Mouse (Mus musculus) embryo, embryonic 10 days (tissue): ENCODE results near the gene Slc34a3.

Experiments used
- DNase-seq: peaks from one replicate; pipeline ENCODE4 v3.0.0-alpha.2; 2015; ENCODE audit warnings: low spot score

Slc34a3 gene

DNA sequence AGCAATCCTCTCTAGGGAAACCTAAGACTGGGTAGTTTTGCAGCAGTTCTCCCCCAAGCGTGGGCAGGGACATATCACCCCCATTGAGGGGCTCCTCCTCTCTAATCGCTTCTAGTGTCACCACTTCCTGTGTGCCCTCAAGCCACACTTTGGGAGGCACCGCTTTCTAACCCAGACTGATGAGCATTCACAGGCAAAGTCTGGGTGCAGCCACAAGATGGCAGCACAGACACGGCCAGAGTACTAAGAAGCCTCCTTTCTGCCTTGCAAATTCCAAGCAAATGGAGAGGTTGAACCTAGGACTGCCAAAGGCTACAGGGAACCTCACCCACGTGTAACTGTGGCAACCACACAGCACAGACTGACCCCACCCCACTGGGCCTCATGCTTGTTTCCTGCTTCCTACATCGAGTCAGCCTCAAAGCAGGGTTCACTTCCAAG lies 40.8 kb downstream of the Slc34a3 start:
- peak; percentile 94 for DNase-seq

DNA sequence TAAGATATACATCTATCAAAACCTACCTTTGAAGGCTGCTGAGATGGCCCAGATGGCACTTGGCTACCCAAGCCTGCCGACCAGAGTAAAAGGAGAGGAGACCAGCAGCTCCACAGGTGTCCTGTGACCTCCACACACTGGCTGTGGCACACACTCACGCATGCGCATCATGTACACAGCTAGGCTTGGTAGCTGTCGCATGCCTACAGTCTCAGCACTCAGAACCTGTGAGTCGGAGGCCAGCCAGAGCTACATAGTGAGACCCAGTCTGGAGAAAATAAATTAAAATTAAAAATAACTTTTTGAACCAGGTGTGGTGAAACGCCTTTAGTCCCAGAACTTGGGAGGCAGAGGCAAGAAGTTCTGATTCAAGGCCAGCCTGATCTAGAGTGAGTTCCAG lies 46.3 kb downstream of the Slc34a3 start:
- DNase-seq: no peak

DNA sequence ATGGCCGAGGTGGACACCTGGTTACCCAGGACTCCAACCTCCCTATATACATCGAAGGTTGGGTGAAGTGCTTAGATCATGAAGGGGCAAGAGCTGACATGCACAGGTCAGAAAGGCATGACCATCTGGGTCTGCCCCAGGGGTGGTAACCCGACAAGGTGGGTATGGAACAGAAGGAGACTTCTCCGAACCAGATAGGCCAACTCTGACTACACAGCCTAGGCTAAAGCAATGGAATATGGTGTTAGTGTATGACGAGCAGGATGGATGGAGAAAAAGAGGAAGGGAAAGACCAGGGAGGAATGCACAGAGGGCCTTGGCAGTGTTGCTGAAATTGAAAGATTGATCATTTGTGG lies 47.6 kb downstream of the Slc34a3 start:
- DNase-seq: no peak

DNA sequence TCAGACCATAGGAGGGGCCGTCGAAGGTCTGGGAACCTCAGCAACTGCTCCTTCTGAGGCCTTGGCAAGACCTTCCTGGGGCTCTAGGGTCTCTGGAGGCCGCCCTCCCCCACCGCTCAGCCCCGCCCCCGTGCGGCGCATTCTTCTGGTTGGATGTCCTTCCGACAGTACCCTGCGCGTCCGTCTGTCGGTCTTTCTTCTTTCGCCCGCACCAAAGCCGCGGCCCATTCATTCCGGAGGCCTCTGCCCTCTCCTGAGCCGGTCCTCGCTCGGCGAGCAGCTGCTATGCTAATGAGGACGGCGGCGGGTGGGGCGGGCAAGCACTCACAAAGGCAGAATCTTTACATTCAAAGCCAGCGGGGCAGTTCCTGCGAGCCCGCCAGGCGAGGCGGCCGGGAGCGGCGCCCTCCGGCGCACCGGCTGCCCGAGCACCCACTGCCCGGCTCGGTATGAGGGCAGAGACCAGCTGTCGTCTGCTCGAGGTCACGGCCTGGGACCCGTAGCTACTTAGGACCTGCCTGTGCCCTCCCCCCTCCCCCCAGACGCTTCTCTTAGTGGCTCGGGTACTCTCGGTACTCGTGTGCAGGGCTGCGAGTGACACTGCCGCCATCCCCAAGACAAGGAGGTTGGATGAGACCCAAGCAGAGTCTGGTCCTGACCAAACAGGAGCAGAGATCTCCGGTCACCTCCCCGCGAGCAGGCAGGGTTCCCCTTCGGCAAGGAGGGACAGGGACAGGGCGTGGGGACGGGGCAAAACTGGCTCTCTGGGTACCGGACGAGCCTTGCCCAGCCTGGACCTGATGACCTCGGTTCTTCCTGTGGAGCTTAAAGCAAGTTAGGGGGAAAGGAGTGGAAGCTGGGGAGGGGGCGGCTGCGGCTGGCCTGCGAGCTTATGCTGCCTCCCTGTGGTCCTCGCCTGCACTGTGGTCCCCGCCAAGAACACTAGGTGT lies 48.3 kb downstream of the Slc34a3 start:
- peak; percentile 90 for DNase-seq

DNA sequence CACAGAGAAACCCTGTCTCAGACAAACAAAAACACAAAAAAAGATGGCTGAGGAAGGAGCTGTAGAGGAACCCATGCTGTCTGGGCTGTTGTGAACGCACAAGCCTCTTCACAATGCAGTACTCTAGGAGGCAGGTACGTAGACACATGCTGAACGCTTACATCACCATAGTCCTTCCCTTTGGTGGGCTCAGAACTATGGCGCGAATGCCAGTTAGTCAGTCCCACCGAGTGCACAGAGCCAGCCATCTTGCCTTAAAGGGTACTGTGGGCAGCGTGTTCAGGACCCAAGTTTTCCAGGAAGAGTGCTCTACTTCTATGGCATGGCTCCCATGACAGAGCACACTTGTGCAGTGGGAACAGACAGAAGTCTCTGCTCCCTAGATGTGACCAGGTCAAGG lies 49.7 kb downstream of the Slc34a3 start:
- no peak for DNase-seq

DNA sequence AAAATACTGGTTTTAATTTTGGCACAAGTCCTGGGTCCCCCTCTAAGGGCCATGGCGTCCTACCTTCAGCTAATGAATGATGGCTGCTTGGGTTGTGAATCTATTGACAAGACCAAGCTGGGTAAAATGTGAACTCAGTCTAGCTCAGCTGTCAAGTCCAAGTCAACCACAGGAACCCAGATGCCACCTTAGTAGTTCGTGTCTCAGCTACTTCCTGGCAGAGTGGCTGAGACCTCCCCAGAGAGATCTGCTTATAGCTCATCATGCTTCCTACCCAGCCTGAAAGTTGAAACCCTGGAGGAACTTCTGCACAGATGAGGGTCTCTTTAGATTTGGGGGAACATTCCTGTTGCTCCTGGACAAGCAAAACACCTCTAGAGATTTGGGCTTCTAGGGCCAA lies 50.8 kb downstream of the Slc34a3 start:
- no peak for DNase-seq

DNA sequence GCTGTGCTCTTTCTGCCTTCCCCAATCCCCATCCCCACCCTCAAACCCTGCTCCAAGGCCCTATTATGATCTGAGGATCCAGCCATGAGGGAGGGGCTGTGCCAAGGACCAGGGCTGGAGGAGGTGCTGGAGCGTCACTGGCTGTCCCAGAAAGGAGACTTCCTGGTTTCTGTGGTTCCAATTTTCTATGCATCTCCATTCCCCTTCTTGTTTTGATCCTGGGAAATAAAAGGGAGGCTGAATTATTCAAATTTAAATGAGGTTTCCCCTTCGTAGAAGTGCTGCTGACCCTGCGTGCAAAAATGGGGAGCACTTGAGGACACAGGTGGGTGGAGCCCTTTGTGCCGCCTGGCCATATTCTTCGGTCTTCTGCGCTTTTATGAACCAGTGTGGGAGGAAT lies 51.5 kb downstream of the Slc34a3 start:
- DNase-seq: peak; percentile 32

DNA sequence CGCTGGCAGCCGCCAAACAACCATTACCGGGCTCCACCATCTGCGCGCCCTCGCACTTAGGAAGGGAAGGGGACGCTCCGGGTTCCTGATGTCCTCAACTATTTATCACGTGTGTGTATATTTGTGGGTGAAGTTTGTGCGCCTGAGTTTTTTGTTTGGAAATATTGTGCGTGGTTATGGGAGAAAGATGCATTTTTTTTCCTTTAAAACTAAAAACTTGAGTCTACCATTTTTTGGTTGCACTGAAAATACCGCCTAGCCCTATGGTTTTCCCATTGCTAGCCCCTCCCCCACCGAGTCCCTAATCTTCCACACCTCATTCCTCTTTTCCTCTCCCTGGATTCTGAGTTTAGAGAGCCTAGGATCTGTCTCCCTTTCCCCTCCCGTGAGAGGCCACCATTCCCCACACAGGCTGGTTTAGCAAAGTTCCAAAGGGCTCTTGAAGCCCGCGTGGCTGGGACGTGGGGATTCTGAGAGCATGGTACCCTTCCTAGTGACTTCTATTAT lies 52.2 kb downstream of the Slc34a3 start:
- DNase-seq: peak; percentile 48

DNA sequence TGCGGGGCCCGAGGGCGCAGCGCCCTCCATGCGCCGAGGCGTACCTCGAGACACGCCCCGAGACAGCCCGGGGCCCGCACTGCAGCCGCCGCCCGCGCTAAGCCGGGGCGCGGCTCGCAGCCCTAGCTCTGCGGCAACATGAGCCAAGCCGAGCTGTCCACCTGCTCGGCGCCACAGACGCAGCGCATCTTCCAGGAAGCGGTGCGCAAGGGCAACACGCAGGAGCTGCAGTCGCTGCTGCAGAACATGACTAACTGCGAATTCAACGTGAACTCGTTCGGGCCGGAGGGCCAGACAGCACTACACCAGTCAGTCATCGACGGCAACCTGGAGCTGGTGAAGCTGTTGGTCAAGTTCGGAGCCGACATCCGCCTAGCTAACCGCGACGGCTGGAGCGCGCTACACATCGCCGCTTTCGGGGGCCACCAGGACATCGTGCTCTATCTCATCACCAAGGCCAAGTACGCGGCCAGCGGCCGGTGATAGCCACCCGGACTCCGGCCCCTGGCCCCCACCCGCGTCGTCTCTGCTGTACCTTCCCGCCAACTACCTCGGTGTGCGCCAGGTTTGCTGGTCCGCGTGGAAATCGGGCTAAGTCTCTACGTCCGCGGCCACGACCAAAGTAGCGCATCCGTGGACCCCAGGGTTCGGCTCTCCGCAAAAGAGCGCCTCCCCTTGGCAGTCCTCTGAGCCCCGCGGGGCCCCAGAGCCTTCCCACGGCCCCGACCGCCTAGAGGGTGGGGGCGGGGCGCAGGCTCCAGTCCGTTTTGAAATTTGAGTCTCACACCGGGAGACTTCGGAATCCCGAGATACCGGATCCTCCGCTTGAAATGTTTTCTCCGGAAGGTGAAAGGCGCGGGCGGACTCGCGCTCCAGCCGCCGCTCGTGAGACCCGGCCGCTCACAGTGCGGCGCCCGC lies 52.9 kb downstream of the Slc34a3 start:
- peak; percentile 74 for DNase-seq

DNA sequence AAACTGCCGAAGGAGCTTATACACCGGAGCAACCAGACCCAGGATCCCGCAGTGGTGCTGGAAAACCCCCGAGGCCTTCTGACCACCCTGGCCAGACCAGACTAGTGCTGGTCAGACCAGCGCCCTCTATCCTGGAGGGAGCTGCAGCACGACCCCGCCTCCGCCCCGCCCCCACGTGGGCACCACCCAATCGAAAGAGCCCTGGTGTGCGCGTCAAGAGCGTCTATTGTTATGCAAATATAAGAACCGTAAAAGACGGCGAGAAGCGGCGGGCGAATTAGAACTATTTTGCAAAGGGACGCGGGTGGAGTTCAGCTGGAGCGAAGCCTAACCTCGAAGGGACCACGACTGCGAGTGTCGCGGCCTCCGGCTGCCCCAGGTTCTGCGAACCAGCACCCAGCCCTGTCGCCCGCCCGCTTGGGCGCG lies 53.7 kb downstream of the Slc34a3 start, which contains the start of gene Nrarp:
Gene Nrarp, plus strand, starts transcription at position 281 of the 426 bp plus-strand sequence.
- DNase-seq: peak; percentile 94

DNA sequence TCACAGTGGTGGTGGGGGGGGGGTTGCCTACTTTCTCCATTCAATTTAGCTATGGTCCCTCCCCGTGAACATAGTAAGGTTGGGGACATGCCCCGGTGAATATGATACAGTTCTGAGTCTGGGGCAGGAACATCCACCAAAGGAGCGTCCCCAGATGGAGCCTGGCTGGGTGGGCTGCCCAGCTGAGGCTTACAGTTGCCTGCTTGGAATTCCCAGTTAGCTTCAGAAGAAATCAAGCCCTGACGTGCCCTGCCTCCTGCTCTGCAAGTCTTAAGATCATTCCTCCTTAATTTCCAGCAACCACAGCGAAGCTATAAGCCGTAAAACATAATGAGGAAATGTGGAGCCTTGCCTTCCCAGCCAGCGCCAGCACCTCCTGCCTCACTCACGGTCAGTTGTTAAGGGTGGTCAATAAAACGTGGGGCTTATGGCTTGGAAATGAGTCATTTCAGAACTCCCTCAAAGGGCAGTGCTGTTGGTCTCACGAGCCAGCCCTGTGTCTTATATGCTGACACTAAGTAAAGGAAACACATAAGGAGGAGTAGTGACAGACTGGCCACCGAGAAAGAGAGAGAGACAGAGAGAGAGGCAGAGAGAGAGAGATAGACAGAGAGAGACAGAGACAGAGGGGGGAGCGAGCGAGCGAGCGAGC lies 54.5 kb downstream of the Slc34a3 start:
- peak; percentile 23 for DNase-seq
